Mouse (Mus musculus): ENCODE measurements around the gene Polr2c.

DNA sequence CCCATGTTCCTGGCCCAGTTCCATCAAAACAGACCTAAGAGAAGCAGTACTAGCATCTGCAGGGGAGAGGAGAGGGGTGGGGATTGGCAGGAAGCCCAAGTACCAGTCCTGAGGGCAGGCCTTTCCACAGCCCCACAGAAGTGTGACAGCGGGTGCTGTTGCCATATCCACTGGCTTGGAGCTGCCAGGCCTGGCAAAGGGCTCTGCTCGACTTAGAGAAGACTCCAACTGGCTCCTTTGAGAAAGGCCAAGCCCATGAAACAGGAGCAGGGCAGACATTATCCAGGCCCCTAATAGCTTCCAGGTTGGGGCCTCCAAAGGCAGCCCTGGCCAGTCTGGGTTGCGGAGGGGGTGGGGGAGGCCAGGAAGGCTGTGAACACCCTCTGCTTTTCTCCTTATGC is 57.5 kb downstream of the Polr2c start:
- TF ChIP-seq CTCF (IDR thresholded peaks at IDR 0.05; ENCODE audit: low read depth, low read length) = no peak
- TF ChIP-seq POLR2A (IDR thresholded peaks at IDR 0.05; ENCODE audit: insufficient read depth, low read length) = no peak
